Mouse (Mus musculus) liver, postnatal 0 days (tissue): Measurements from ENCODE around the gene Irf2bp1. TPM values are rescaled to one million over a fixed set of nuclear protein-coding genes. Genes with fewer than 3 reads are reported as not detected.
A peak's percentile ranks its signal among the peaks of the same experiment; 100 is the strongest.

ENCODE experiments used
- ATAC-seq: fragments of 200-750 bp; cut with Nextera tagmentation; 2 replicates; pipeline ENCODE4 v1.8.0; 2017; ENCODE audit warnings: mild to moderate bottlenecking, moderate library complexity
- DNase-seq: peaks from one replicate; pipeline ENCODE4 v3.0.0-alpha.2; 2016
- H3K27ac ChIP-seq: fragments of 300-500 bp; sonication (generic); 2 replicates; pipeline ENCODE4 v1.5.1; 2014; ENCODE audit warnings: antibody characterized with exemption, moderate library complexity, mild to moderate bottlenecking, low read depth
- H3K27me3 ChIP-seq: fragments of 300-500 bp; sonication (generic); 2 replicates; pipeline ENCODE4 v1.6.1; 2014; ENCODE audit warnings: low read length, control low read depth, mixed read lengths; ENCODE audit not compliant: insufficient read depth
- H3K36me3 ChIP-seq: fragments of 300-500 bp; sonication (generic); replicated peaks from 2 replicates; pipeline ENCODE4 v1.6.1; 2014; ENCODE audit warnings: mild to moderate bottlenecking, control low read depth, low read length, moderate library complexity, mixed read lengths; ENCODE audit not compliant: insufficient read depth
- H3K4me1 ChIP-seq: fragments of 300-500 bp; sonication (generic); 2 replicates; pipeline ENCODE4 v1.6.1; 2014; ENCODE audit warnings: antibody characterized with exemption, mild to moderate bottlenecking, control low read depth; ENCODE audit not compliant: insufficient read depth
- H3K4me2 ChIP-seq: fragments of 300-500 bp; sonication (generic); 2 replicates; pipeline ENCODE4 v1.6.1; 2014; ENCODE audit warnings: low read depth, mild to moderate bottlenecking, low read length, moderate library complexity, mixed read lengths
- H3K4me3 ChIP-seq: fragments of 300-500 bp; sonication (generic); 2 replicates; pipeline ENCODE4 v1.5.1; 2014; ENCODE audit warnings: low read depth, low read length
- H3K9ac ChIP-seq: fragments of 300-500 bp; sonication (generic); replicated peaks from 2 replicates; pipeline ENCODE4 v1.6.1; 2014; ENCODE audit warnings: mild to moderate bottlenecking, moderate library complexity
- H3K9me3 ChIP-seq: fragments of 300-500 bp; sonication (generic); 2 replicates; pipeline ENCODE4 v1.6.1; 2016; ENCODE audit warnings: mild to moderate bottlenecking, control low read depth, low read length, mixed read lengths
- CTCF ChIP-seq: sonication (generic); IDR thresholded peaks from 2 replicates; pipeline ENCODE4 v1.5.1; 2016; ENCODE audit warnings: antibody characterized with exemption, low read depth
- EP300 ChIP-seq: IDR thresholded peaks from 2 replicates; pipeline ENCODE4 v1.6.1; 2016; ENCODE audit warnings: antibody characterized with exemption, low read depth, mild to moderate bottlenecking
- WGBS: fragments of 180-500 bp; shearing (Covaris S2); extraction: QIAGEN DNeasy Blood & Tissue Kit; methylation state at CpG from one replicate; pipeline ENCODE4 v1.1.7; 2014; ENCODE audit not compliant: insufficient replicate concordance; 5-methylcytosine and 5-hydroxymethylcytosine counted together
- polyA plus RNA-seq: library from polyadenylated mRNA; unstranded; fragments of >200 nt; fragmentation: Nextera tagmentation; extraction: Ambion mirVana; gene quantifications from 2 replicates; pipeline ENCODE4 v1.2.1, GENCODE M21; 2015

Gene Irf2bp1
- polyA plus RNA-seq, 1 experiment from 2014 or later, result 6.3 TPM

GRCm38 (mm10) chr7:19001807-19002085 lies 2.1 kb upstream of the Irf2bp1 start:
- peak overlapping the region; percentile 60 for H3K9ac ChIP-seq
- no peak for TF ChIP-seq CTCF
- TF ChIP-seq EP300, result no peak
- H3K9me3 ChIP-seq, result no peaks in the 10 kb centered on the region
- peaks cover 42% of the 10 kb centered on the region for H3K4me1 ChIP-seq
- no peak for ATAC-seq
- peak overlapping the region; percentile 98 for H3K4me2 ChIP-seq
- H3K27ac ChIP-seq, result peak overlapping the region; percentile 52
- WGBS, result 76% methylated on average over 3 of the region's 3 CpGs
- peaks cover 13% of the 10 kb centered on the region; the same call in 1 of the 2 replicates for H3K36me3 ChIP-seq
- no peak overlapping the region for H3K4me3 ChIP-seq
- H3K27me3 ChIP-seq, result no peaks in the 10 kb centered on the region
- peak; percentile 12 for DNase-seq

DNA sequence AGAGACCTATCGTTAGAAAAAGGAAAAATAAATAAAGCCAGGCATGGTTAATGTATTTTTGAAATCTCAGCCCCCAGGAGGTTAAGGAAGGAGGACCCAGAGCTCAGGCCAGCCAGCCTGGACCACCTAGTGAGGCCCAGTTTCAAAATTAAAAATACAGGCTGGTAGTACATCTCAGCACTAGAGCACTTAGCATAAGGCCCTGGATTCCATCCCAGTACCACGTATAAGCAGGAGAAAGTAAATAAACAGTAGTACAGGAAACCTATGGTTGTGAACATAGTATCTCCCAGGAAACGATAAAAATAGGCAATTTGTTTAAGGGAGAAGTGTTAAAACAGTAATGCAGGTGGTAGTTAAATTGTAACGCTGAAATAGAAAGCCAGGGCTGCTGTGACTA lies 1.7 kb upstream of the Irf2bp1 start:
- peak overlapping the region; percentile 79 for H3K27ac ChIP-seq

GRCm38 (mm10) chr7:19002848-19003498 lies 871 bp upstream of the Irf2bp1 start:
- 2% methylated on average over 17 of the region's 17 CpGs for whole genome bisulfite sequencing
- Histone ChIP-seq H3K9ac (peak overlapping the region; percentile 60; the same call in 1 of the 2 replicates), H3K4me1 (peaks cover 42% of the 10 kb centered on the region), H3K4me3 (peak overlapping the region; percentile 39), H3K4me2 (peak overlapping the region; percentile 98), H3K36me3 (peaks cover 17% of the 10 kb centered on the region; the same call in 1 of the 2 replicates), H3K9me3 (no peaks in the 10 kb centered on the region), H3K27ac (peak overlapping the region; percentile 79), H3K27me3 (no peaks in the 10 kb centered on the region)
- peak; percentile 71 for DNase-seq
- no peak for TF ChIP-seq EP300
- TF ChIP-seq CTCF, result no peak
- ATAC-seq, result peak; percentile 63

More for the DNA sequence above, 1.7 kb upstream of the Irf2bp1 start:
- peak overlapping the region; percentile 60 for H3K9ac ChIP-seq
- peak overlapping the region; percentile 39 for H3K4me3 ChIP-seq
- peak overlapping the region; percentile 98 for H3K4me2 ChIP-seq
- DNase-seq (no peak), ATAC-seq (no peak)
- no peaks in the 10 kb centered on the region for H3K27me3 ChIP-seq
- no peaks in the 10 kb centered on the region for H3K9me3 ChIP-seq
- 24% methylated on average over 4 of the region's 4 CpGs for WGBS
- H3K36me3 ChIP-seq, result peaks cover 17% of the 10 kb centered on the region; the same call in 1 of the 2 replicates
- TF ChIP-seq EP300, result no peak
- no peak for TF ChIP-seq CTCF
- peaks cover 42% of the 10 kb centered on the region for H3K4me1 ChIP-seq

- Histone ChIP-seq H3K27me3 (no peaks in the 10 kb centered on the region), H3K36me3 (peaks cover 17% of the 10 kb centered on the region; the same call in 1 of the 2 replicates), H3K9me3 (no peaks in the 10 kb centered on the region), H3K4me3 (peak overlapping the region; percentile 87), H3K4me2 (peak overlapping the region; percentile 98), H3K9ac (peak overlapping the region; percentile 77), H3K27ac (peak overlapping the region; percentile 87), H3K4me1 (peaks cover 45% of the 10 kb centered on the region)
- no peak for ATAC-seq
- no peak for DNase-seq
- TF ChIP-seq CTCF (no peak), EP300 (no peak)
- 13% methylated on average over 34 of the region's 34 CpGs for WGBS
Observed at GRCm38 (mm10) chr7:19004631-19005079, 811 bp downstream of the Irf2bp1 start.

GRCm38 (mm10) chr7:19005417-19006121 lies 1.7 kb downstream of the Irf2bp1 start:
- Histone ChIP-seq H3K27ac (no peak overlapping the region), H3K36me3 (peaks cover 17% of the 10 kb centered on the region; the same call in 1 of the 2 replicates), H3K9me3 (no peaks in the 10 kb centered on the region), H3K4me1 (peaks cover 50% of the 10 kb centered on the region), H3K4me2 (peak overlapping the region; percentile 98), H3K4me3 (peak overlapping the region; percentile 87; the same call in 1 of the 2 replicates), H3K9ac (peak overlapping the region; percentile 77; the same call in 1 of the 2 replicates), H3K27me3 (no peaks in the 10 kb centered on the region)
- no peak for ATAC-seq
- WGBS, result 77% methylated on average over 34 of the region's 34 CpGs
- TF ChIP-seq CTCF, result no peak
- no peak for TF ChIP-seq EP300
- DNase-seq, result peak; percentile 25

DNA sequence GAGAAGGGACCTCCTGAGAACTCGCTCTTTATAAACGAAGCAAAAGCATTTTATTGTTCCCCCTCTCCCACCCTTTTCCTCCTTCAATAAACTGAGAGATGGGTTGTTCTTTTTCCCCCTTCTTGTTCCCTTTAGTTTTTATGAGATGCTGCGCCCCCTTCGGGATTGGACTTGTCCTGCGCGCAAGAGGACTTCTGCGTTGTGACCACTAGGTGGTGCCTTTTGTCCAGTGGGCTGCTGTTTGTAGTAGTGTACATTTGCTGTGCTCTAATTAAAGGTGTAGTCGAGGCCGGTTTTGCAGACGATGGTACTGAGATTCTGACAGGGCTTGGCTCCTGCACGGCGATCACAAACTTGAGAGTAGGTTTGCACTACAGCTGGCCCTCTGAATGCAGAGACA lies 2.6 kb downstream of the Irf2bp1 start:
- Histone ChIP-seq H3K27me3 (no peaks in the 10 kb centered on the region), H3K27ac (0 out of 2 replicates have a peak overlapping the region, but pooled peaks have one; percentile 89), H3K9me3 (no peaks in the 10 kb centered on the region), H3K4me3 (0 out of 2 replicates have a peak overlapping the region, but pooled peaks have one; percentile 16), H3K4me2 (peak overlapping the region; percentile 98), H3K36me3 (peaks cover 17% of the 10 kb centered on the region; the same call in 1 of the 2 replicates), H3K4me1 (peaks cover 43% of the 10 kb centered on the region), H3K9ac (no peak overlapping the region)
- DNase-seq, result peak; percentile 87
- ATAC-seq, result peak; percentile 21
- 4% methylated on average over 12 of the region's 12 CpGs for WGBS
- TF ChIP-seq CTCF, result peak; percentile 100
- no peak for TF ChIP-seq EP300
